ENCODE assay signal across 14 mouse cellular contexts in the genomic region with DNA sequence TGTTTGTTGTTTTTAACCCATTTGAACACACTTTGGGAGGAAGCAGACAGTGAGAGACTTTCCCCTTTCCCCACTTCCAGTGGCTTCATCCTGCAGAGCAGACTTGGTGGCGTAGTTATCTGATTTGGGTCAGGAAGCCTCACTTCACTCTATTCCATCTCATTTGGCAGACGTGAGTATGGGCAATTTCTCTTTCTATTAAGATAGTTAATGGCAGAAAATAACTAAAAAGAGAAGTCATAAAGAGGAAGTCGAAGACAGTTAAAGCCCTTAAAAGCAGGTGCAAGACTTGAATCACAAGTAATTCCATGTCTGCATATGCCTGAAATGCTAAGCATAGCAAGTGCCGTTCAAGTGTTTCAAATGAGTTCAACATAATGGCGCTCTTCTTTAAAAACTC.
DNase-seq lines count a peak whose midpoint lies in the region.
"Had no signal": no experiment of that assay in that cellular context is flagged by ENCODE, and none has a peak within 500 bp of the region (broad histone marks: within the 10 kb centered on the region; RNA-seq: fewer than 3 reads in every experiment).

No protein-coding gene starts in this region.

- DNase-seq in A20 (ENCODE audit: low read depth, low spot score): peak; percentile 75
- peak; percentile 84 for DNase-seq in MEL-GATA-1-ER (ENCODE audit: extremely low read depth, low read depth)
- DNase-seq in urinary bladder, adult 2 months (ENCODE audit: low spot score): no peak
- DNase-seq in spleen, postnatal 10 days (ENCODE audit: low spot score in 2 of 2): no peak
- DNase-seq in layer of hippocampus, postnatal 25 days (ENCODE audit: extremely low spot score in 1 of 2, low spot score in 1 of 2): no peak
- DNase-seq: adrenal gland, adult 2 months; adrenal gland, postnatal 10 days; adrenal gland, postnatal 25 days; cerebellum, adult 11-12 months; cerebellum, adult 2 months; cerebellum, adult 9-10 months; cerebellum, postnatal 10 days; cerebellum, postnatal 25 days; embryo, embryonic 11 days had no signal

Comparison
In these comparisons a context has a peak if more than half of its experiments do, and no peak if none do; other contexts are left out.
1. DNase-seq: peak in A20 (single experiment) and MEL-GATA-1-ER (single experiment); none in urinary bladder, adult 2 months (single experiment), spleen, postnatal 10 days (0 of 2) and layer of hippocampus, postnatal 25 days (0 of 2).